Mouse (Mus musculus) brown adipose tissue, adult 24 weeks (tissue): ENCODE data around the gene Fgf13. TPM values are rescaled to one million over a fixed set of nuclear protein-coding genes. Genes with fewer than 3 reads are reported as not detected.
A peak's percentile ranks its signal among the peaks of the same experiment; 100 is the strongest.

ENCODE experiments used
- H3K27ac ChIP-seq: fragments of 200-500 bp; replicated peaks from 2 replicates; pipeline ENCODE4 v1.5.1; 2012; ENCODE audit warnings: low read depth, mild to moderate bottlenecking, low read length
- H3K4me1 ChIP-seq: fragments of 200-500 bp; 2 replicates; pipeline ENCODE4 v1.6.1; 2012; ENCODE audit warnings: low read length, mixed read lengths; ENCODE audit not compliant: control insufficient read depth, insufficient read depth, insufficient read length
- H3K4me3 ChIP-seq: fragments of 200-500 bp; 2 replicates; pipeline ENCODE4 v1.5.1; 2012; ENCODE audit warnings: low read depth, mild to moderate bottlenecking, low read length, moderate library complexity; ENCODE audit not compliant: insufficient read depth
- polyA plus RNA-seq: library from polyadenylated mRNA; stranded (reverse); fragments of >200 nt; gene quantifications from 2 replicates; pipeline ENCODE4 v1.2.4, GENCODE M21; 2012; ENCODE audit not compliant: missing spikeins, insufficient read depth, insufficient read length

Fgf13 gene
- polyA plus RNA-seq, 1 experiment, result 2.8 TPM

GRCm38 (mm10) chrX:59134166-59134861 lies 433.6 kb downstream of the Fgf13 start:
- Histone ChIP-seq H3K27ac (no peak overlapping the region), H3K4me3 (peak overlapping the region; percentile 36), H3K4me1 (no peaks in the 10 kb centered on the region)

DNA sequence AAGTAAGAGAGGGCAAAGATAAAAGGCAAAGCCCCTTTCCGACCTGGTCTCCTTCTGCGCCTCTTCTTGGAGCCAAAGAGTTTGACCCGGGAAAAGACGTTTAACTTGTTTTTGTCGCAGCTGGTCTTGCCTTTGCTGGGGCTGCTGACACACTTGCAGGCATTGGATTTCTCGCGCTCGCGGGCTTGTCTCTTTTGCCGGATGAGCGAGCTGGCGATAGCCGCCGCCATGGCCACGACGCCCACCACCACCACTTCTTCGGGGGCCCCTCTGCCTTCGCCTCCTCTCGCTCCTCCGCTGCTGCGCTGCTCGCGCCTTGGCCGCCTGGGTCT lies 434.1 kb downstream of the Fgf13 start:
- Histone ChIP-seq H3K4me1 (no peaks in the 10 kb centered on the region), H3K27ac (no peak overlapping the region), H3K4me3 (peak overlapping the region; percentile 36)

- H3K4me1 ChIP-seq, result no peaks in the 10 kb centered on the region
- peak overlapping the region; percentile 36 for H3K4me3 ChIP-seq
- H3K27ac ChIP-seq, result no peak overlapping the region
Measured at GRCm38 (mm10) chrX:59133416-59133815, 434.5 kb downstream of the Fgf13 start.

- Histone ChIP-seq H3K27ac (no peak overlapping the region), H3K4me1 (no peaks in the 10 kb centered on the region), H3K4me3 (no peak overlapping the region)
Measured at GRCm38 (mm10) chrX:59126637-59127036, 441.2 kb downstream of the Fgf13 start.

DNA sequence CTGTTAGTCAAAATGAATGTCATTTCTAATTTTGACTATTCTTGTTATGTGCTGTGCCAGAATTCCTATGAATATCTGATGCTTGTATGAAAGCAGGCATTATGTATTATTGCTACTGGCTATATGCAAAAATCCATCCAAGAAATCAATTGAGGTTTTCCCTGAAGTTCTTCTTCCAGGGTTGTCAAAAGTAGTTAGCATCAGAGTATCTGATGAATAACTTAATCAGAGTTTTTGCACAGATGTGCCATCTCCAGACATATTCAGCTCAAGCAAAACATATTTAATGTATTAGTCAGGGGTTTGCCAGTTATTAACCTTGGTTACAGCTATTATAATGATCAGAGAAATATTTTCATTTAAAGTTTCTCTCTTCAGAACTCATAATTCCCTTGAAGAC lies 454.7 kb downstream of the Fgf13 start:
- no peaks in the 10 kb centered on the region for H3K4me1 ChIP-seq
- no peak overlapping the region for H3K27ac ChIP-seq

GRCm38 (mm10) chrX:59085928-59086327 lies 481.9 kb downstream of the Fgf13 start:
- H3K4me3 ChIP-seq, result no peak overlapping the region
- no peak overlapping the region for H3K27ac ChIP-seq
- no peaks in the 10 kb centered on the region for H3K4me1 ChIP-seq

More for the DNA sequence above, 454.7 kb downstream of the Fgf13 start:
- no peak overlapping the region for H3K4me3 ChIP-seq

- Histone ChIP-seq H3K4me1 (no peaks in the 10 kb centered on the region), H3K4me3 (no peak overlapping the region), H3K27ac (no peak overlapping the region)
Measured at GRCm38 (mm10) chrX:59080427-59080826, 487.4 kb downstream of the Fgf13 start.

DNA sequence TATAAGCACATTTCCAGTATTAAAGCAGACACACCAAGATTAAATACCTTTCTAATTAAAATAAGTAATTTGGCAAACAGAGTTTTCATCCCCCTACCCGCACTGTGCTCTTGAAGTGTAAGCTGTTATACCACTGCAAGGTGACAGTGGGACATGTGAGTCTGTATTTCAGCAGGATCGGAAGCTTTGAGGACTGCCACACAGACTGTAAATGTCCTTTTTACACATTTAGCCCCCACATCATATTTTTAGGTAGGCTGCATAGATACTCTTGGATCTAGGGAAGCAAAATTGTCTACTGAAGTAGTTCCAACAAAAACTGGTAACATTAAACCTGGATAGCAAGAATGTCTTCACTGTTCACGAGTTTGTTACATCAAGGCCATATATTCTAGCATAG lies 495.8 kb downstream of the Fgf13 start:
- Histone ChIP-seq H3K4me1 (no peaks in the 10 kb centered on the region), H3K27ac (no peak overlapping the region), H3K4me3 (no peak overlapping the region)

DNA sequence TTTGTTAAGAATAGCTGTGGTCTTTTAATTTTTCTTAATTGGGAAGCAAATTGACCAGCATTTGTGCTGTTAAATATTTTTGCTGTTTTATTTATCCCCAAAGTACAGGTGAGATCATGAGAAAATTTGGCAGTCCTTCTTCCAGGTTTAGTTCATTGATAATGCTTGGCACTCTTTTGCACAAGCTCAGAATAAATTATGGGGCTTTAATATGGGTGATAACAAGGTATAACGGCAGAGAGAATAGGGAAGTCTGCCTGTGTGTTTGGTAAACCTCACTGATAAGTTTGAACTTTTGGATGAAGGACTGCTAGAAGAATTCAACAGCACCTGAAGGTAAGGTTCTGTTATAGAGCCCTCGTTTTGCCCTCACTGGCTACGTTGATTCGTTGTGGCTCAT lies 504.7 kb downstream of the Fgf13 start:
- no peaks in the 10 kb centered on the region for H3K4me1 ChIP-seq
- H3K4me3 ChIP-seq, result no peak overlapping the region
- no peak overlapping the region for H3K27ac ChIP-seq

GRCm38 (mm10) chrX:59034969-59035368 lies 532.9 kb downstream of the Fgf13 start:
- no peak overlapping the region for H3K4me3 ChIP-seq
- no peak overlapping the region for H3K27ac ChIP-seq
- H3K4me1 ChIP-seq, result no peaks in the 10 kb centered on the region
